Mouse (Mus musculus) heart, embryonic 12.5 days (tissue): ENCODE measurements around the gene Nhs. TPM values are rescaled to one million over a fixed set of nuclear protein-coding genes. Genes with fewer than 3 reads are reported as not detected.

Experiments used
- ATAC-seq: fragments of 200-750 bp; cut with Nextera tagmentation; 2 replicates; pipeline ENCODE4 v1.8.0; 2017; ENCODE audit warnings: moderate TSS enrichment, moderate library complexity; ENCODE audit not compliant: insufficient number of reproducible peaks, low FRiP score
- H3K27ac ChIP-seq: fragments of 300-500 bp; sonication (generic); 2 replicates; pipeline ENCODE4 v1.5.1; 2016; ENCODE audit warnings: mild to moderate bottlenecking, moderate library complexity; ENCODE audit not compliant: poor library complexity, severe bottlenecking
- H3K27me3 ChIP-seq: fragments of 300-500 bp; sonication (generic); replicated peaks from 2 replicates; pipeline ENCODE4 v1.6.1; 2016; ENCODE audit warnings: mild to moderate bottlenecking, moderate library complexity
- H3K36me3 ChIP-seq: fragments of 300-500 bp; sonication (generic); 2 replicates; pipeline ENCODE4 v1.6.1; 2016; ENCODE audit warnings: mild to moderate bottlenecking, moderate library complexity
- H3K4me1 ChIP-seq: fragments of 300-500 bp; sonication (generic); replicated peaks from 2 replicates; pipeline ENCODE4 v1.6.1; 2016; ENCODE audit warnings: mild to moderate bottlenecking
- H3K4me2 ChIP-seq: fragments of 300-500 bp; sonication (generic); 2 replicates; pipeline ENCODE4 v1.6.1; 2016; ENCODE audit warnings: mild to moderate bottlenecking, moderate library complexity
- H3K4me3 ChIP-seq: fragments of 300-500 bp; sonication (generic); 2 replicates; pipeline ENCODE4 v1.5.1; 2016; ENCODE audit warnings: mild to moderate bottlenecking
- H3K9ac ChIP-seq: fragments of 300-500 bp; sonication (generic); 2 replicates; pipeline ENCODE4 v1.6.1; 2016; ENCODE audit warnings: mild to moderate bottlenecking, moderate library complexity
- H3K9me3 ChIP-seq: fragments of 300-500 bp; sonication (generic); replicated peaks from 2 replicates; pipeline ENCODE4 v1.6.1; 2016; ENCODE audit warnings: mild to moderate bottlenecking, moderate library complexity
- WGBS: fragments of 180-500 bp; shearing (Covaris S2); methylation state at CpG from one replicate; pipeline ENCODE4 v1.1.7; 2016; 5-methylcytosine and 5-hydroxymethylcytosine counted together
- polyA plus RNA-seq: library from polyadenylated mRNA; unstranded; fragments of >200 nt; fragmentation: Nextera tagmentation; extraction: Ambion mirVana; gene quantifications from 2 replicates; pipeline ENCODE4 v1.2.1, GENCODE M21; 2016

Gene Nhs
- polyA plus RNA-seq, 1 experiment from 2014 or later: 0.95 TPM

- Histone ChIP-seq H3K36me3 (no peaks in the 10 kb centered on the region), H3K27ac (no peak overlapping the region), H3K9ac (no peak overlapping the region), H3K9me3 (no peaks in the 10 kb centered on the region), H3K4me3 (no peak overlapping the region), H3K27me3 (0 out of 2 replicates have a peak, but pooled peaks cover 13% of the 10 kb centered on the region), H3K4me1 (0 out of 2 replicates have a peak, but pooled peaks cover 5% of the 10 kb centered on the region), H3K4me2 (no peak overlapping the region)
- no peak for ATAC-seq
- WGBS: 70% methylated on average over 9 of the region's 9 CpGs
Observed at GRCm38 (mm10) chrX:162017471-162017870, 142.1 kb downstream of the Nhs start.

GRCm38 (mm10) chrX:162012570-162012969 lies 147.0 kb downstream of the Nhs start:
- Histone ChIP-seq H3K9ac (no peak overlapping the region), H3K4me1 (no peaks in the 10 kb centered on the region), H3K9me3 (no peaks in the 10 kb centered on the region), H3K4me3 (no peak overlapping the region), H3K27ac (no peak overlapping the region), H3K36me3 (no peaks in the 10 kb centered on the region), H3K27me3 (peaks cover 24% of the 10 kb centered on the region; the same call in 1 of the 2 replicates), H3K4me2 (no peak overlapping the region)
- no peak for ATAC-seq
- WGBS: 80% methylated on average over 4 of the region's 4 CpGs

- Histone ChIP-seq H3K4me2 (no peak overlapping the region), H3K36me3 (no peaks in the 10 kb centered on the region), H3K9ac (no peak overlapping the region), H3K4me3 (no peak overlapping the region), H3K9me3 (no peaks in the 10 kb centered on the region), H3K27ac (no peak overlapping the region), H3K27me3 (peaks cover 20% of the 10 kb centered on the region; the same call in 1 of the 2 replicates), H3K4me1 (no peaks in the 10 kb centered on the region)
- ATAC-seq: no peak
- WGBS: 32% methylated on average over 3 of the region's 3 CpGs
Observed at GRCm38 (mm10) chrX:162009876-162010275, 149.7 kb downstream of the Nhs start.

GRCm38 (mm10) chrX:162003818-162004217 lies 155.7 kb downstream of the Nhs start:
- no peak for ATAC-seq
- H3K36me3 ChIP-seq: no peaks in the 10 kb centered on the region
- 63% methylated on average over 1 of the region's 1 CpGs for WGBS

GRCm38 (mm10) chrX:161998876-161999275 lies 160.7 kb downstream of the Nhs start:
- Histone ChIP-seq H3K36me3 (no peaks in the 10 kb centered on the region), H3K9ac (no peak overlapping the region), H3K4me2 (no peak overlapping the region), H3K27ac (no peak overlapping the region), H3K4me1 (no peaks in the 10 kb centered on the region; the same call in 1 of the 2 replicates), H3K9me3 (no peaks in the 10 kb centered on the region), H3K27me3 (0 out of 2 replicates have a peak, but pooled peaks cover 4% of the 10 kb centered on the region), H3K4me3 (no peak overlapping the region)
- WGBS: 68% methylated on average over 3 of the region's 3 CpGs
- no peak for ATAC-seq

More at GRCm38 (mm10) chrX:162003818-162004217, 155.7 kb downstream of the Nhs start:
- H3K27ac ChIP-seq: no peak overlapping the region
- no peak overlapping the region for H3K4me2 ChIP-seq
- H3K4me1 ChIP-seq: no peaks in the 10 kb centered on the region
- peaks cover 8% of the 10 kb centered on the region; the same call in 1 of the 2 replicates for H3K27me3 ChIP-seq
- no peaks in the 10 kb centered on the region for H3K9me3 ChIP-seq
- no peak overlapping the region for H3K9ac ChIP-seq
- H3K4me3 ChIP-seq: no peak overlapping the region

GRCm38 (mm10) chrX:161997170-161997795 lies 162.2 kb downstream of the Nhs start:
- Histone ChIP-seq H3K9me3 (no peaks in the 10 kb centered on the region), H3K4me2 (no peak overlapping the region), H3K27me3 (0 out of 2 replicates have a peak, but pooled peaks cover 4% of the 10 kb centered on the region), H3K4me1 (no peaks in the 10 kb centered on the region; the same call in 1 of the 2 replicates), H3K27ac (no peak overlapping the region), H3K9ac (no peak overlapping the region), H3K4me3 (no peak overlapping the region), H3K36me3 (no peaks in the 10 kb centered on the region)
- 38% methylated on average over 2 of the region's 2 CpGs for WGBS
- no peak for ATAC-seq

GRCm38 (mm10) chrX:161990171-161990570 lies 169.4 kb downstream of the Nhs start:
- 91% methylated on average over 1 of the region's 1 CpGs for WGBS
- Histone ChIP-seq H3K27me3 (0 out of 2 replicates have a peak, but pooled peaks cover 3% of the 10 kb centered on the region), H3K27ac (no peak overlapping the region), H3K4me2 (no peak overlapping the region), H3K36me3 (no peaks in the 10 kb centered on the region), H3K4me1 (no peaks in the 10 kb centered on the region), H3K9ac (no peak overlapping the region), H3K4me3 (no peak overlapping the region), H3K9me3 (no peaks in the 10 kb centered on the region)
- no peak for ATAC-seq

GRCm38 (mm10) chrX:161984961-161985360 lies 174.6 kb downstream of the Nhs start:
- WGBS: 61% methylated on average over 6 of the region's 6 CpGs
- Histone ChIP-seq H3K27me3 (0 out of 2 replicates have a peak, but pooled peaks cover 3% of the 10 kb centered on the region), H3K9ac (no peak overlapping the region), H3K27ac (no peak overlapping the region), H3K4me3 (no peak overlapping the region), H3K9me3 (no peaks in the 10 kb centered on the region), H3K36me3 (no peaks in the 10 kb centered on the region), H3K4me2 (no peak overlapping the region), H3K4me1 (no peaks in the 10 kb centered on the region)
- no peak for ATAC-seq

GRCm38 (mm10) chrX:161981399-161981798 lies 178.1 kb downstream of the Nhs start:
- peaks cover 3% of the 10 kb centered on the region for H3K27me3 ChIP-seq
- no peak overlapping the region for H3K27ac ChIP-seq
- H3K9ac ChIP-seq: no peak overlapping the region
- WGBS: 35% methylated on average over 6 of the region's 6 CpGs
- no peak overlapping the region for H3K4me2 ChIP-seq
- ATAC-seq: no peak
- H3K9me3 ChIP-seq: no peaks in the 10 kb centered on the region
- H3K36me3 ChIP-seq: no peaks in the 10 kb centered on the region
- H3K4me3 ChIP-seq: no peak overlapping the region
- no peaks in the 10 kb centered on the region for H3K4me1 ChIP-seq

- H3K4me1 ChIP-seq: no peaks in the 10 kb centered on the region
- no peak overlapping the region for H3K9ac ChIP-seq
- H3K27ac ChIP-seq: no peak overlapping the region
- no peaks in the 10 kb centered on the region for H3K9me3 ChIP-seq
- H3K4me2 ChIP-seq: no peak overlapping the region
- ATAC-seq: no peak
- H3K36me3 ChIP-seq: no peaks in the 10 kb centered on the region
- peaks cover 3% of the 10 kb centered on the region for H3K27me3 ChIP-seq
- no peak overlapping the region for H3K4me3 ChIP-seq
Observed at GRCm38 (mm10) chrX:161979946-161980345, 179.6 kb downstream of the Nhs start.

- H3K4me2 ChIP-seq: no peak overlapping the region
- 0 out of 2 replicates have a peak, but pooled peaks cover 3% of the 10 kb centered on the region for H3K4me1 ChIP-seq
- WGBS: 48% methylated on average over 4 of the region's 4 CpGs
- H3K36me3 ChIP-seq: no peaks in the 10 kb centered on the region
- H3K4me3 ChIP-seq: no peak overlapping the region
- ATAC-seq: no peak
- H3K27me3 ChIP-seq: peaks cover 3% of the 10 kb centered on the region
- H3K9me3 ChIP-seq: no peaks in the 10 kb centered on the region
- H3K9ac ChIP-seq: no peak overlapping the region
- H3K27ac ChIP-seq: no peak overlapping the region
Observed at GRCm38 (mm10) chrX:161977236-161977841, 182.2 kb downstream of the Nhs start.
